Mouse (Mus musculus) intestine, embryonic 14.5 days (tissue): ENCODE measurements at regions not wholly inside any gene's neighbourhood (a gene's known extent, or its start where the extent isn't known, plus 50 kb on each side); places are given as distances from the start of the nearest gene placed in this dataset.

ENCODE experiments used
- ATAC-seq: fragments of 200-750 bp; cut with Nextera tagmentation; replicated peaks from 2 replicates; pipeline ENCODE4 v1.8.0; 2017; ENCODE audit warnings: low read depth, moderate number of reproducible peaks, moderate TSS enrichment, moderate library complexity; ENCODE audit not compliant: low FRiP score, low TSS enrichment
- DNase-seq: peaks from one replicate; pipeline ENCODE4 v3.0.0-alpha.2; 2018; ENCODE audit warnings: low spot score
- H3K27ac ChIP-seq: fragments of 300-500 bp; sonication (generic); 2 replicates; pipeline ENCODE4 v1.5.1; 2014; ENCODE audit warnings: low read depth, mild to moderate bottlenecking, control low read depth
- H3K27me3 ChIP-seq: fragments of 300-500 bp; sonication (generic); replicated peaks from 2 replicates; pipeline ENCODE4 v1.6.1; 2014; ENCODE audit warnings: low read length, control low read depth; ENCODE audit not compliant: control insufficient read depth, insufficient read depth
- H3K36me3 ChIP-seq: fragments of 300-500 bp; sonication (generic); 2 replicates; pipeline ENCODE4 v1.6.1; 2014; ENCODE audit warnings: low read length, control low read depth; ENCODE audit not compliant: control insufficient read depth, insufficient read depth
- H3K4me1 ChIP-seq: fragments of 300-500 bp; sonication (generic); replicated peaks from 2 replicates; pipeline ENCODE4 v1.6.1; 2014; ENCODE audit warnings: low read length, control low read depth, mixed read lengths; ENCODE audit not compliant: control insufficient read depth, insufficient read depth
- H3K4me2 ChIP-seq: fragments of 300-500 bp; sonication (generic); 2 replicates; pipeline ENCODE4 v1.6.1; 2014; ENCODE audit warnings: low read length
- H3K4me3 ChIP-seq: fragments of 300-500 bp; sonication (generic); 2 replicates; pipeline ENCODE4 v1.5.1; 2014; ENCODE audit warnings: low read depth, low read length, control low read depth, mixed read lengths
- H3K9ac ChIP-seq: fragments of 300-500 bp; sonication (generic); 2 replicates; pipeline ENCODE4 v1.6.1; 2014; ENCODE audit warnings: mild to moderate bottlenecking, low read length
- H3K9me3 ChIP-seq: fragments of 300-500 bp; sonication (generic); 2 replicates; pipeline ENCODE4 v1.6.1; 2016; ENCODE audit warnings: low read length, control low read depth; ENCODE audit not compliant: control insufficient read depth
- WGBS: fragments of 180-500 bp; shearing (Covaris S2); extraction: QIAGEN DNeasy Blood & Tissue Kit; methylation state at CpG from one replicate; pipeline ENCODE4 v1.1.7; 2014; 5-methylcytosine and 5-hydroxymethylcytosine counted together

DNA sequence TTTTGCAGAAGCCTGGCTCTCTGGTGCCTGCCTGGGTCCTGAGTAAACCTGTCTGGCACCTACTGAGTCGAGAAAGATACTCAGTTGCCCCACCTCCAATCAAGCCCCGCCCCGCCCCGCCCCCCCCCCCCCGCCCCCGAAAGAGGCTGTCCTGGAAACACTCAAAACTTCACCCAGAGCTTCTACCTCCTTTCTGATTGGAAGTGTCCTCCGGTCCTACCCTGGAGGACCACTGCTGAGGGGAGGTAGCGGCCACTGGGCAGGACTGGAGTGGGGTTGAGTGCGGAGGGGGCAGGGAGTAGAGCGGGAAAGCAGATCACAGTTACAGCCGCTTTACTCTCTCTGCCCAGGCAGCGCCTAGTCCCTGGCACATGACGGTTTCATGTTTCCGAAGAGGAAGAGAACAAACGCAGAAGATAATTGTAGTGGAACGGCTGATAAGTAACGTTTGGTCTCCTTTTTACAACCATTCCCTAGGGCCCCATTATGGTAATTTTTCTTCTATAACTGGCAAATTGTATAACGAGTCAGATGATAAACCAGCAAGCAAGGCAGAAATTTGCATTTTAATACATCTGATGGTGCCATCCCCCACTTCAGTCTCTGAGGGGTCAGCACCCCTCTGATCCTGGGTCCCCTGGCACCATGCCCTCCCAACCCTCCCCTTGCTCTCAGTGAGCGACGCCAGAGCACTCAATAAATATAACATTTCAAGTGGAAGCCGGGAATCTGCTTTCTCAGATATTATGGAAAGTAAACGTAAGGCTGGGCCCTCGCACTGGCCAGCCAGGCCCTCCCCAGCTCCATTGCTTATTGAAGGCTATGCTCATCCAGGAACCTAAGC, 221.5 kb upstream of the Rpl38 start:
- WGBS, result 3% methylated on average over 19 of the region's 23 CpGs
- ATAC-seq, result peak; percentile 71; the same call in 1 of the 2 replicates
- peaks cover 20% of the 10 kb centered on the region; the same call in 1 of the 2 replicates for H3K4me1 ChIP-seq
- H3K36me3 ChIP-seq, result no peaks in the 10 kb centered on the region
- peak overlapping the region; percentile 55; the same call in 1 of the 2 replicates for H3K27ac ChIP-seq
- no peak overlapping the region for H3K9ac ChIP-seq
- peak; percentile 70 for DNase-seq
- H3K9me3 ChIP-seq, result no peaks in the 10 kb centered on the region
- H3K27me3 ChIP-seq, result no peaks in the 10 kb centered on the region
- peak overlapping the region; percentile 25 for H3K4me3 ChIP-seq
- peak overlapping the region; percentile 51 for H3K4me2 ChIP-seq

DNA sequence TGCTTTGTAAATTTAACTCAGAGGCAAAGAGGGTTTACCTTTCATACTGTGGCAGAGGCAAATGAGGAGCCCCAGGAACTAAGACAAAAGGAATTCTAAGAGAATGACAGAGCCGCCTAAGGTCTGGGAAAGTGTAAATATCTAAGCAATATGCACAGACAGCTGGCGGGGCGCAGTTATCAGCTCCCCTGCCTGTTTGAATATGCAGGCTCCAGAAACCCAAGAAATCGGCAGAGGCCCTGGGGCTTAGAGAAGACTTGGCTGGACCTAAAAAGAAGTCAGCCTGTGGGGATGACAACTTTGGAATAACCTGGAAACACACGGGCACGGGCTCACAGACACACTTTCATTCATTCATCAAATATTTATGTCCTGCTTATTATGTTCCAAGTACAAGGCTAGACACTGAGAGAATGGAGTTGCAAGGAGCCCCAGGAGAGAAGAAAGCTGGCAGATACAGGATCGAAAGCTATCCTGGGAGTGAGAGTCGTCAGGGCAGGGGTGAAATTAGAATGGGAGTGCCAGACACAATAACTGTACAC, 222.2 kb upstream of the Rpl38 start:
- ATAC-seq (peak; percentile 61; the same call in 1 of the 2 replicates), DNase-seq (no peak)
- peak overlapping the region; percentile 51 for H3K4me2 ChIP-seq
- H3K9me3 ChIP-seq, result no peaks in the 10 kb centered on the region
- peaks cover 20% of the 10 kb centered on the region; the same call in 1 of the 2 replicates for H3K4me1 ChIP-seq
- H3K9ac ChIP-seq, result no peak overlapping the region
- peak overlapping the region; percentile 11; the same call in 1 of the 2 replicates for H3K27ac ChIP-seq
- H3K36me3 ChIP-seq, result no peaks in the 10 kb centered on the region
- no peaks in the 10 kb centered on the region for H3K27me3 ChIP-seq
- H3K4me3 ChIP-seq, result no peak overlapping the region
- 5% methylated on average over 8 of the region's 8 CpGs for WGBS

DNA sequence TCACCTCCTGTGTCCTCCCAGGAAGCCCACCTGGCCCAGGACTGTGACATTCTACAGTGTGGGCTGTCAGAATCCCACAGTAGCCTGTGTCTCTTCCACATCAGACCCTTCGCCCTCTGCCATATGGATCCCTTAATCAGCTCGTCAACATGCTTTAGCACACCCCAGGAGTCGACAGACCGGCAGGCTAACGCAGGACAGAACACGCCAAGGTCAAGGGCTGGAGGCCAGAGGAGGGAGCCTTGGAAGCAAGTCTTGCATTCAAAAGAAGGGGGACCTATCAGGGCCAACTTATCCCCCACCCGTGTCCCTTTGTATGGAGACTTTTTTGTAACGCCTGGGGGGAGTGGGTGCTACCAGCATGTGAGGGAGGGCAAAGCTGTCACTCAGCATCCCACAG, 224.1 kb upstream of the Rpl38 start:
- Histone ChIP-seq H3K27me3 (no peaks in the 10 kb centered on the region), H3K9ac (no peak overlapping the region), H3K4me1 (peaks cover 20% of the 10 kb centered on the region; the same call in 1 of the 2 replicates), H3K4me3 (no peak overlapping the region), H3K9me3 (no peaks in the 10 kb centered on the region), H3K4me2 (no peak overlapping the region), H3K27ac (no peak overlapping the region), H3K36me3 (no peaks in the 10 kb centered on the region)
- WGBS, result 38% methylated on average over 8 of the region's 8 CpGs
- ATAC-seq (no peak), DNase-seq (no peak)

DNA sequence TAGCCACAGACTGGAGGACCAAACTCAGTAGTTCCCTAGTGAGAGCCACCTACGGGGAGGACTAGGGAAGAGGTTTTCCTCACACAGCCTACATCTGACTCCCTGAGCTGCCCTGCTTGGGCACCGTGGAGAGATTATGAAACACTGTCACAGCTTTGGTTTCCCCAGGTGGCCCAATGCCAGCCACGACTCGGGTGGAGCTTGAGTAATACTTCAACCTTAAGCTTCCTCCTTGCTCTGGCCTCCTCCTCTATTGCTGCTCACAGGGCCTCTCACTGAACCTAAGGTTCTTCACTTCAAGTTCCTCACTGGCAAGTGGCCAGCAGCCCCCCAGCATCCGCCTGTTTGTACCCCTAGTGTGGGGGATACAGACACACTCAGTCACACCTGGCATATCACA, 224.9 kb upstream of the Rpl38 start:
- Histone ChIP-seq H3K4me1 (peaks cover 15% of the 10 kb centered on the region; the same call in 1 of the 2 replicates), H3K9me3 (no peaks in the 10 kb centered on the region), H3K4me3 (no peak overlapping the region), H3K4me2 (no peak overlapping the region), H3K27me3 (no peaks in the 10 kb centered on the region), H3K36me3 (no peaks in the 10 kb centered on the region), H3K27ac (no peak overlapping the region), H3K9ac (no peak overlapping the region)
- DNase-seq, result no peak
- 56% methylated on average over 5 of the region's 5 CpGs for WGBS
- ATAC-seq, result no peak

DNA sequence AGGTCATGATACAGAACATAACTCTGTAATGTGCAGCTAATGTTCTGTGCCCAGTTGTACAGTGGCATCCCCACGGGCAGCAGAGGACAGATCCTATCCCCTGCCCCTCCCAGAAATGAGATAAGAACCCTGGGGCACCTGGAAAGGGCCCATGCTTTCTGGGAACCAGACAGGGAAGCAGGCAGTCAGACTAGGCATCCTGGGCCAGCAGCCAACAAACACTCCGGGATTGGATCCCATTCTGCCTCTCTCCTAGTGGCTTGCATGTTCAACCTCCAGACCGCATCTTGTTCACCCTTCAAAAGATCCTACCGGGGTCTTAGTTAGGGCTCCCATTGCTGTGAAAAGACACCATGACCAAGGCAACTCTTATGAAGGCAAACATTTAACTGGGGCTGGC, 229.0 kb upstream of the Rpl38 start:
- Histone ChIP-seq H3K9me3 (no peaks in the 10 kb centered on the region), H3K9ac (no peak overlapping the region), H3K4me3 (no peak overlapping the region), H3K27ac (no peak overlapping the region), H3K27me3 (no peaks in the 10 kb centered on the region; the same call in 1 of the 2 replicates), H3K36me3 (no peaks in the 10 kb centered on the region), H3K4me1 (no peaks in the 10 kb centered on the region), H3K4me2 (no peak overlapping the region)
- no peak for ATAC-seq
- WGBS, result 88% methylated on average over 4 of the region's 4 CpGs
- DNase-seq, result no peak

DNA sequence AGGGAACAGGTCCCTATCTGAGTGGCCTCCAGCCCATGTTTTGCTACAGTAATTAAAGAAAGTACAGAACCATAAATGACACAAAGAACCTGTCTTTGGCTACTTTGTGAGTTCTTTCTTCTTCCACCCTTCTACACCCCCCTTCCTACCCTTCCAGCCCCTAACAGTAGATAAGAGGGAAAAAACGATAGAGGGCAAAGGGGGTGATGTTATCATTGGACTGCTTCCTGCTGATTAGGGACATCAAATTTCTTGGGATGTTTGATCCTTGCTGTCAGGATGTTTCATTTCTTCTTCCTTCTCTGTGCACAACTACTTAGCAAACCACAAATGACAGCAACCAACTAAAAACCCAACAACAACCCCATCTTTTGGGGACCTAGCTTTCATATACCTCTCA, 232.5 kb upstream of the Rpl38 start:
- no peak overlapping the region for H3K4me3 ChIP-seq
- H3K36me3 ChIP-seq, result no peaks in the 10 kb centered on the region
- no peaks in the 10 kb centered on the region for H3K4me1 ChIP-seq
- no peak overlapping the region for H3K9ac ChIP-seq
- DNase-seq (no peak), ATAC-seq (no peak)
- H3K27ac ChIP-seq, result no peak overlapping the region
- H3K4me2 ChIP-seq, result no peak overlapping the region
- WGBS, result 58% methylated on average over 1 of the region's 1 CpGs
- H3K27me3 ChIP-seq, result no peaks in the 10 kb centered on the region; the same call in 1 of the 2 replicates
- H3K9me3 ChIP-seq, result no peaks in the 10 kb centered on the region

DNA sequence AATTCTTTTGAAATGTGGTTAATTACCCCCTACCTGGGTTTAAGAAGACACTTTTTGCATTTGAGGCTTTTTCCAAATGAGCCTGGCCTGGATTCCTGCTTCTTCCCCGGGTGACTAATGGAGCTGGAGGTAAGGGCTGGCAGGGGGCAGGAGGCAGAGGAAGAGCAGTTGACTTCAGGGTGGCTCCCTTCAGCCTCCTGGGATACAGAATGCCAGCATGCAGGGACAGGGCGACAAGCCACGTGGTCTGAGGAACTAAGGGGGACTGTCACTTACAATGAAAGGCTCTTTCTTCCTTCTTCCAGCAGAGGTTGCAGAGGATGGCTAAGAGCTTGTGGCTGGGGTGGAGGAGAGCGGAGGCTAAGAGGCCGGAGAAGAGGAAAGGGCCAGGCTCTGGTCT, 234.8 kb upstream of the Rpl38 start:
- H3K36me3 ChIP-seq, result no peaks in the 10 kb centered on the region
- H3K4me1 ChIP-seq, result no peaks in the 10 kb centered on the region
- H3K4me2 ChIP-seq, result no peak overlapping the region
- H3K4me3 ChIP-seq, result no peak overlapping the region
- no peak for ATAC-seq
- no peak overlapping the region for H3K27ac ChIP-seq
- H3K9ac ChIP-seq, result no peak overlapping the region
- WGBS, result 35% methylated on average over 5 of the region's 5 CpGs
- no peak for DNase-seq
- no peaks in the 10 kb centered on the region; the same call in 1 of the 2 replicates for H3K27me3 ChIP-seq
- H3K9me3 ChIP-seq, result no peaks in the 10 kb centered on the region

DNA sequence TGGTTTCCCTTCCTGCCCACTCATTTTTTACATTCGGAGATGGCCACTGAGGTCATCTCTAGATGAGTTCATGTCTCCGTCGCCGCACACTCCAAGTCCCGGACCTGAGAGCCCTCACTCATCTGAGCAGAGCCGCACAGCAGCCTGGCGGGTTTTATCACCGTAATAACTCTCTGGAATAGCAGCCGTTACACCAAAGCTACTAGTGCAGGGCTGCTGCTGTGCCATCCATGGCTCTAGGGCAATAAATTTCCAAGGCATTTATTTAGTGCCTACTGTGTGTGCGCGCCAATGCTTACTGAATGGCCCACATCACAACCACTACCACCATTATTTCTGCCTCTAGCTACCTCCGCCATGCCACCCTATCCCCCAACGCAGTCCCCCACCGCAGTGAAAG, 242.9 kb upstream of the Rpl38 start:
- 76% methylated on average over 14 of the region's 14 CpGs for WGBS
- DNase-seq (no peak), ATAC-seq (no peak)
- H3K36me3 ChIP-seq, result no peaks in the 10 kb centered on the region
- H3K9ac ChIP-seq, result no peak overlapping the region
- H3K9me3 ChIP-seq, result no peaks in the 10 kb centered on the region
- no peaks in the 10 kb centered on the region for H3K27me3 ChIP-seq
- H3K4me2 ChIP-seq, result no peak overlapping the region
- no peak overlapping the region for H3K4me3 ChIP-seq
- no peak overlapping the region for H3K27ac ChIP-seq
- H3K4me1 ChIP-seq, result no peaks in the 10 kb centered on the region; the same call in 1 of the 2 replicates
